Mouse (Mus musculus): ENCODE data around the gene Asap2.

DNA sequence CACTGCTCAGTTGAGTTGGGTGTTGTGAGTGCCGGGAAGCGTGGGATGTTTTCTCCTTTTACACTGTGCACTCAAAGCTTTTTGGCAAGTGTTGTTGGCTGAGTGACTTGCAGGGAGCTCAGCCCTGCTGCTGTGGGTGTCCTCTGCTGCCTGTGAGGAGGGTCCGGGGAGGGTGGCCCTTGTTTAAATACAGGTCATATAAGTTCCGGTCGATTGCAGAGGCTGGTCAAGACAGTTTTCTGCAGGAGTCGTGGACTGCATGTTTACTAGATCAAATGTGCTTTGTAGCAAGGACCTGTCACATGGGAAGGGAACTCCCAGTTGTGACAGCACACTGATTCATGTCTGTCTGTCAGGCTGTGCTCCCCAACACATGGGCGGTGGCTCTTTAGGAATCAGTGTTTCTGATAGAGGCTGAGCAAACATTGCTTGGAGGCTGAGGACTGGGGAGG is 175.7 kb downstream of the Asap2 start:
- TF ChIP-seq POLR2A (IDR thresholded peaks at IDR 0.05; ENCODE audit: borderline replicate concordance, extremely low read depth, low read depth, low read length): no peak
- no peak for TF ChIP-seq CTCF (IDR thresholded peaks at IDR 0.05; ENCODE audit: insufficient read depth, low read length)

Measured in lung, adult 2 months (tissue).